Mouse (Mus musculus): ENCODE measurements at regions not wholly inside any gene's neighbourhood (a gene's known extent, or its start where the extent isn't known, plus 50 kb on each side); places are given as distances from the start of the nearest gene placed in this dataset.

DNA sequence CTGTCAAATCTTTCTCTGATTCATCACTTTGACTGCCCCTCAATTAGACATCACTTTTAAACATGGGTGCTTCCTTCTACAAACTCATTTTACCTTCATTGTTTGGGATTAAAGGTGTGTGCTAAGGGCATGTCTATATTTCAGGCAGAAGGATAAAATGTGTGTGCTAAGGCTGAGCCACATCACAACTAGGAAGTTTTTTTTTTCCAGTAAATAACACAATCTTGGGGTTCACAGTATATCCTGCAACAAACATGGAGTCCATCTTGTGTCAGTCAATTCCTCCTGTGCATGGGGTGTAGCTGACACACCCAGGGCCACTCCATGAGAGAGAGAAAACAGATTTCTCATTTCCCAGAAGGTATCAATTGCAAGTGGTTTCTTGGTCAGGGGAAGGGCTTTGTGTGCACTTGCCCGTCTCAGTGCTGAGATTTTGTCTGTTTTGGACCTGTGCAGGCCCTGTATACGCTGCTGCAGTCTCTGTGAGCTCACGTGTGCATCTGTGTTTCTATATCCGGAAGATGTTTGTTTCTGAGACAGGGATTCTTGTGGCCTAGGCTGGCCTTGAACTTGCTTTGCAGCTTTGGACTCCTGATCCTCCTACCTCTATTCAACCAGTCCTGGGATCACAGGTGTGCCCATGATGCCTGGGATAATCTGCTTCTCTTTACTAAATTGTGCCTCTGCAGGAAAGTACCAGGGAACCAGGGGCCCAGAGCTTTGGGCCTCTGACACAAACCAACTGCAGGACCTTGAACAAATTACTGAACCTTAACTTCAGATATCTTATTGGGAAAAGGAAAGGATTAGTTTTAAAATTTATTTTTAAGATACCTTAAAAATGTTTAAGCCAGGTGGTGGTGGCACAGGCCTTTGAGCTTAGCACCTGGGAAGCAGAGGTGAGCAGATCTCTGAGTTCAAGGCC is 63.9 kb upstream of the Cpsf6 start:
- no peak for DNase-seq

- no peak for DNase-seq
These were observed 62.4 kb upstream of the Cpsf6 start for GRCm38 (mm10) chr10:117441979-117442803.

GRCm38 (mm10) chr10:117441121-117441978 is 61.5 kb upstream of the Cpsf6 start:
- DNase-seq, result peak; percentile 23

- DNase-seq, result no peak
These were observed 60.6 kb upstream of the Cpsf6 start for GRCm38 (mm10) chr10:117440225-117440976.

DNA sequence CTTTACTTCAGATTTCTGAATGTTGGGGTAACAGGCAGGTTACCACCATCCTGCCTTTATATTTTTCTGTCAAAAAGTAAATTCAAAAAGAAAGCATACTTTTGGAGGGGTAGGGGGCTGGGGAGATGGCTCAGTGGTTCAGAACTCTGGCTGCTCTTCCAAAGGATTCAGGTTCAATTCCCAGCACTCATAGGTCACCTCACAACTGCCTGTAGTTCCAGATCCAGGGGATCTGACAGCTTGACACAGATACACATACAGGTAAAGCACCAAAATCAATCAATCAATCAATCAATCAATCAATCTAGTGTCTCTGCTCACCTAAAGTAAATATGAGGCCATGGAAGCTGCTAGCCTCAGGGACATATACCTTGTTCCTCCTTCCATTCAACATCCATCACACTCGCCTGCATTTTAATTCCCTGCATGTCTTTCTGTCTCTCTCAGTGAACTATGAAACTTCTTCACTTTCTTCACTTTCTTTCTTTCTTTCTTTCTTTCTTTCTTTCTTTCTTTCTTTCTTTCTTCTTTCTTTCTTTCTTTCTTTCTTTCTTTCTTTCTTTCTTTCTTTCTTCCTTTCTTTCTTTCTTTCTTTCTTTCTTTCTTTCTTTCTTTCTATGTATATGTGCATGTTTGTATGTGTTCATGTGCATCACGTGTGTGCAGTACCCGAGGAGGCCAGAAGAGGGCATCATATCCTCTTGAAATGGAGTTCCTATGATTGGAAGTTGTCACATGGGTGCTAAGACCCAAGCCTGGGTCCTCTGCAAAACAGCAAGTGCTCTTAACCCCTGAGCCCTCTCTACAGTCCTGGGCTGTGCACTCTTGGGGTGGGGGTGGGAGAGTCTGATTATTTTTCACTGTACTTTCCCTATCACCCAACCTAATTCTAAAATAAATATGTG is 59.6 kb upstream of the Cpsf6 start:
- no peak for DNase-seq

- no peak for DNase-seq
These were observed 58.9 kb upstream of the Cpsf6 start for GRCm38 (mm10) chr10:117438614-117439193.

DNA sequence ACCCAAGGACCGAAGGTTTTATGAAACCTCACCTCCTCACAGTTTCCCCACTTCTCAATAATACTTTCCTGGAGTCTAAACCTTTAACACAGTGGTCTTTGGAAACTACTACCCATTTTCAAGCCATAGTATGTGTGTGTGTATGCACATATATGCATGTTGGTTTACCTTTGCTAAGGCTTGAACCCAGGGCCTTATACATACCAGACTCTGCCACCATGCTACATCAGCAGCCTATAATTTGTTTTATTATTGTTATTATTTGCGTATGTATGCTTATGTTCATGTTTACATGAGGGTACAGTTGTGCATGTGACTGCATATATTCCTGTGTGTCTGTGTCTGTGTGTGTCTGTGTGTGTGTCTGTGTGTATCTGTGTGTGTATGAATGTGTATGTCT is 58.2 kb upstream of the Cpsf6 start:
- DNase-seq, result no peak

DNA sequence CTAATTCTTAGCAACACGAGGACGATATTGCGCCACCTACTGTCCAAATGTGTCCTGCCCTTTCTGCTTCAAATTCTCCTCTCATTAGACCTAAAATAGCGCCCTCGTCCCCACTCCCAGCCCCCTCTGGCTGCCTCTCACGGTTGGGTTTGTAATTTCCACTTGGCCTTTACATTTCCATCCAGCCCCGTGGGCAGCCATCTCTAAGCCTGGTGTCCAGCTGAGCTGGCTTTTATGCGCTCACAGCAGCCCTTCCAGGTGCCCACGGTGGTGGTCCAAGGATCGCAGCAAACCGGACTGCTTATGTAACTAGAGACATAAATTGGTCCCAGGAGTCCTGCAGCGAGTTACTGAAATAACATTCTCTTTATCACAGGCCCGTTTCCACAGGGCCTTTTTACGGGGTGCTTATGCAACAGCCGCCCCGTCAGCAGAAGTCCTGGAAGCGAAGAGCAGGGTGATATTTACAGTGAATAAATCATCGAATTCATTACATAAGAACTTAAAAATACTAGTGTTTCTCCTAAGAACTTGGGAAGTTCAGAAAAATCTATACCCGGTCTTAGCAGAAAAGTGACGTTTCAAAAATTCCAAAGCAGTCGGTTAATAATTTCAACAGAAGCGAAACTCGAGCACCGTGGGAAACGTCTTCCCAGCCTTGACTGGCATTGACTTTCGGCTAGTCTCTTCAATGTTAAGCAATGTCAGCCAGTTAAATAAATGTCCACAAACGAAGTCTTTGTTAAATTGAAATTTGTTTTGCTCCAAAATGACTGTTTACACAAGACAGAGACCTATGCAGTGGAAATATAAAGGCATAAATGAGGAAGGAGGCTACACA is 57.3 kb upstream of the Cpsf6 start:
- DNase-seq, result peak; percentile 79

- no peak for DNase-seq
These were observed 56.6 kb upstream of the Cpsf6 start for GRCm38 (mm10) chr10:117436308-117436874.

GRCm38 (mm10) chr10:117435734-117436121 is 55.9 kb upstream of the Cpsf6 start:
- no peak for DNase-seq

DNA sequence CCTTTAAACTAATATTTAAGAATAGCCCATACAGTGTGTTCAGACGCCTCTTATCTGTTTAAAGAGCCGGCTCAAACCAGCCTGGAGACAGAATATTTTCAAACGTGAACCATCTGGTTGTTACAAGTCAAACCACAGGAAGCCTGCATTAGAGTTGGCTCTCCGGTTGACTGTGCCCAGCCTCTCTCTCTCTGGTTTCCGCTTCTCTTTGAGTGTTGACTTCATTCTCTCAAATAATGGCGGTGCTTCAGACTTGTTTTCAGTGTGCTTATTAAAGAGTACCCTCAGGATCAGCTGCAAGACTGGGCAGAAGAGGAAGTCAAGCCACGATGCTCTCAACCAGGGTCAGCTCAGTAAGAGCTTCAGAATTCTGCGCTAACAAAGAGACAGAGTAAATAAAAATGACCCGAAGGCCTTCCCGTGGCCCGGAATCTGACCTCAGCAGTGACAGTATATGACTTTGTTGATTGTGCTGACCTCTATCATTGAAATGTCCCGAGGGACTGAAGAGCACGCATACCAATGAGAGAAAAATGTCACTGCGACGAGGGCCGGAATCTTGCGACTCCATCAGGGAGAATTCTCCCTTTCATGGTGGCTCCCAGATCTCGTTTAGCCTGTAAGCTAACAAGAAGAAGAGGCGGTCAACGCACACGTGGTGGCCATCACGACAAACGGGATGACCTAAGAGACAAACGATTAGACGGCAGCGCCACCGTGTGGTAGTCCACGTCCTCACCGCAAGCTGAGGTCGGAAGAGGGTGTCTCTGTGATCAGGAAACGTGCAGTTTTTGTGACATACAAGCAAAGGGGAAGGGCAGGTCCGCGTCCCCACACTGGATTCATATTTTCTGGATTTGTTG is 55.3 kb upstream of the Cpsf6 start:
- DNase-seq, result peak; percentile 93

DNA sequence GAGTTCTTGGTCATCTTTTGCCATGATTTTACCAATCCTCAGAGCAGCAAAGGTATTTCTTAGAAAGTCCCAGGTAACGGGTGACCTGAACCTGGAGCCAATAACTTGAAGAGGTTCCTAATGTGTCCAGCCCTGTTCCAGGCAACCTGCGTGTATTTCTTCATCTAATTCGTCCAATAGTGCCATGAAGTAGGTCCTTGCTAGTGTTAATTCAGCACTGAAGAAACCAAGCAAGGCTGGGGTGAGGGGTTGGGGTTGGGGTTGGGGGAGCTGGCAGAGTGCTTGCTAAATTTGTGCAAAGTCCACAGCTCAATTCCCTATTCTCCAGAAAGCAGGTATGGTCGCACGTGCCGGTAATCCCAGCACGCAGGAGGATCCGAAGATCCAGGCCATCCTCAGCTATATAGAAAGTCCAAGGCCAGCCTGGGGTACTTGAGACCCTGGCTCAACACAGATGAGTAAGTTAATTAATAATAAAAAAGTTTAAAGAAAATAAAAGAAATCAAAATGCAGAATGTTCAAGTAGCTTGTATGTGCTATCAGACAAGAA is 54.6 kb upstream of the Cpsf6 start:
- no peak for DNase-seq

- DNase-seq, result no peak
These were observed 53.9 kb upstream of the Cpsf6 start for GRCm38 (mm10) chr10:117433547-117434292.

GRCm38 (mm10) chr10:117432871-117433546 is 53.2 kb upstream of the Cpsf6 start:
- no peak for DNase-seq

DNA sequence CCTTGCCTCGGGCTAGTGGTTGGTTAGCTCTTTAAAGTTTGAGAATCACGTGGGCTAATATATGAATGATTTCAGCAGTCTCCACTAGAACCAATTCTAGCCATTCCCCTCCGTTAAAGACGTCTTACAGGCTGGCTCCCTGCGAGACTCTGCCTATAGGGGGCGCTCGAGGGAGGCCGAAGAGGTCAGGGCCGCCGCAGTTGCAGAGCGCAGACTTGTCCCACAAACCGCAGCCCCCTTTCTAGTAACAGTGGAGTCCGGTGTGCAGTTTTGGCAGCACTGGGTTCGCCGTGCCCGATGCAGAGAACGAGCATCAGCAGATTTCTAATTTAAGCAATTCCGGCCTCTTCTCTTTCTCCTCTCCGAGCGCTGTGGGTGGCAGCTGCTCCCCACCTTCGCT is 52.6 kb upstream of the Cpsf6 start:
- peak; percentile 77 for DNase-seq

GRCm38 (mm10) chr10:117431850-117432249 is 52.0 kb upstream of the Cpsf6 start:
- DNase-seq, result no peak

Measured in retina, postnatal 1 day (tissue).